Mouse (Mus musculus): ENCODE measurements around the gene Gtf2b.

DNA sequence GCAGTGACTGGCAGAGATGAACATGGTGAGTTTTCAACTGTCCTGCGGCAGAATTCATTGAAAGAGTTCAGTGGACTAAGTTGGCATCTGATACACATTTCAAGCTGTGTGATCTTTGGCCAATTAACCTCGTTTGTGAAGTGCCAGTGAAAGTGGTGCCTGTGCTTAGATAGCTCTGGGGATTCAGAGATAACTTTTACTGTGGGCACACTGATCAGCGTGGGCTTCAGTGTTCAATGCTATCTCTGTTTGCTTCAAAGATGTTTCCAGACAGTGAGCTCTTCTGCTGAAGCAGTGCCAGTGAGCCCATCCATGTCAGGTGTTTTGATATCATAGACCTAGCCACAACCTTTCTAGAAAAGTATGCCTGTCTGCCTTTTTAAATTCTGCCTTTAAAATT, 12.4 kb downstream of the Gtf2b start:
- TF ChIP-seq CTCF (IDR thresholded peaks at IDR 0.05; ENCODE audit: low read depth, low read length) (no peak), POLR2A (IDR thresholded peaks at IDR 0.05; ENCODE audit: extremely low read depth, insufficient read depth, low read length) (no peak)
